Mouse (Mus musculus) C2C12 (cell line): ENCODE data around the gene Ralb. TPM values are rescaled to one million over a fixed set of nuclear protein-coding genes. Genes with fewer than 3 reads are reported as not detected.

Source experiments
- H3K27me3 ChIP-seq: one replicate; pipeline ENCODE4 v1.6.1; 2011; ENCODE audit not compliant: control insufficient read depth, insufficient read depth, insufficient read length
- H3K36me3 ChIP-seq: one replicate; pipeline ENCODE4 v1.6.1; 2011; ENCODE audit not compliant: control insufficient read depth, insufficient read depth
- H3K4me3 ChIP-seq: one replicate; pipeline ENCODE4 v1.5.1; 2011; ENCODE audit warnings: mild to moderate bottlenecking, control low read depth; ENCODE audit not compliant: poor library complexity, insufficient read depth, severe bottlenecking
- H3K79me2 ChIP-seq: one replicate; pipeline ENCODE4 v1.6.1; 2011; ENCODE audit not compliant: control insufficient read depth, insufficient read depth
- H3K79me3 ChIP-seq: one replicate; pipeline ENCODE4 v1.6.1; 2011; ENCODE audit warnings: low read depth, control low read depth
- H3ac ChIP-seq: one replicate; pipeline ENCODE3; 2011; ENCODE audit warnings: low read depth; ENCODE audit not compliant: control insufficient read depth, insufficient read length
- CEBPB ChIP-seq: IDR thresholded peaks from one replicate; pipeline ENCODE4 v1.6.1; 2011; ENCODE audit warnings: low read depth, mild to moderate bottlenecking, control low read depth, moderate library complexity
- CTCF ChIP-seq: IDR thresholded peaks from one replicate; pipeline ENCODE4 v1.5.1; 2011; ENCODE audit not compliant: control insufficient read depth, insufficient read depth, insufficient read length
- FOSL1 ChIP-seq: IDR thresholded peaks from one replicate; pipeline ENCODE4 v1.8.0; 2011; ENCODE audit warnings: mild to moderate bottlenecking, low read length; ENCODE audit not compliant: poor library complexity, insufficient read depth, severe bottlenecking
- MAX ChIP-seq: IDR thresholded peaks from one replicate; pipeline ENCODE4 v1.6.1; 2011; ENCODE audit warnings: mild to moderate bottlenecking, control low read depth
- MYOD1 ChIP-seq: IDR thresholded peaks from one replicate; pipeline ENCODE4 v1.6.1; 2011; ENCODE audit warnings: low read depth; ENCODE audit not compliant: control insufficient read depth, insufficient read length
- MYOG ChIP-seq: IDR thresholded peaks from one replicate; pipeline ENCODE4 v1.6.1; 2011; ENCODE audit not compliant: control insufficient read depth, insufficient read length; ENCODE audit errors: extremely low read depth
- USF1 ChIP-seq: IDR thresholded peaks from one replicate; pipeline ENCODE4 v1.6.1; 2011; ENCODE audit warnings: low read depth, mild to moderate bottlenecking, control low read depth, moderate library complexity
- polyA plus RNA-seq: library from polyadenylated mRNA; unstranded; fragments of >200 nt; fragmentation: generic; extraction: Trizol; gene quantifications from one replicate; pipeline ENCODE4 v1.2.1, GENCODE M21; 2012; ENCODE audit warnings: missing spikeins

Ralb gene
- polyA plus RNA-seq, 1 experiment = 44.4 TPM

DNA sequence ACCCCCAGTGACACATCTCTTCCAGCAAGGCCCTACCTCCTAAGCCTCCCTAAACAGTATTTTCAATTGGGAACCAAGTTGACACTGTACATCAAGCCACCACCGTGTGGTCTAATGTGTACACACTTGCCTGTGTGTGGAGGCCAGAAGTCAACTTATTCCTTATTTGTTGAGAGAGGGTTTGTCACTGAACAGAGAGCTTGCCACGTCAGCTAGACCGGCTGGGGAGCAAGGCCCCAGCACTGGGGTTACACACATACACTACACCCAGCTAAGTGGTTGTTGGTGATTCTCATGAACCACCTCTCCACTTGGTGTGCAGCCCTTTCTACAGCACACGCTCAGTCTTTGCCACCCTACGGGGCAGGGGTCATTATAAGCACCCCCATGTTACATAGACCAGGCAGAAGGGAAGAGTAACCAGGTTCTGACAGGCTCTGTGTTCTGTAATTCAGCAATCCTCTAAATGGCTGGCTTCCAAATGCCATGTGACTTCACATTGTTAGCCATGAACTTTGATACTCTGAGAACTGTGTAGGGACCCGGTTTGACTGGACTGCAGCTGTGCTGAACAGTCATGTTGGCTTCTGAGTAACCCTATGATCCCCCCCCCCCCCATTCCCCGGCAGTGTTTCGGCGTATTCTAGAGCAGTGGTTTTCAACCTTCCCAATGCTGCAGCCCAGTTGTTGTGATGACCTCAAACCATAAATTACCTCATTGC is 36.4 kb upstream of the Ralb start:
- Histone ChIP-seq H3K79me3 (no peaks in the 10 kb centered on the region), H3K4me3 (no peak overlapping the region), H3ac (no peak overlapping the region), H3K36me3 (no peaks in the 10 kb centered on the region), H3K27me3 (no peaks in the 10 kb centered on the region), H3K79me2 (no peaks in the 10 kb centered on the region)
- TF ChIP-seq USF1 (peak; percentile 82), MYOD1 (peak; percentile 92), MAX (no peak)

- TF ChIP-seq MAX (no peak), CEBPB (no peak), CTCF (no peak), FOSL1 (no peak), MYOG (no peak), MYOD1 (no peak), USF1 (no peak)
- H3K36me3 ChIP-seq = no peaks in the 10 kb centered on the region
- H3K79me2 ChIP-seq = no peaks in the 10 kb centered on the region
- H3ac ChIP-seq = no peak overlapping the region
- no peaks in the 10 kb centered on the region for H3K27me3 ChIP-seq
- H3K4me3 ChIP-seq = no peak overlapping the region
- H3K79me3 ChIP-seq = no peaks in the 10 kb centered on the region
These were observed 34.7 kb upstream of the Ralb start for GRCm38 (mm10) chr1:119539252-119539651.

GRCm38 (mm10) chr1:119537651-119538050 is 33.1 kb upstream of the Ralb start:
- TF ChIP-seq MYOD1 (no peak), MYOG (no peak), CEBPB (no peak), MAX (no peak), USF1 (no peak), FOSL1 (no peak), CTCF (no peak)
- Histone ChIP-seq H3K36me3 (no peaks in the 10 kb centered on the region), H3K4me3 (no peak overlapping the region), H3K27me3 (no peaks in the 10 kb centered on the region), H3K79me3 (no peaks in the 10 kb centered on the region), H3K79me2 (no peaks in the 10 kb centered on the region), H3ac (no peak overlapping the region)

- H3K79me3 ChIP-seq = no peaks in the 10 kb centered on the region
- H3K79me2 ChIP-seq = no peaks in the 10 kb centered on the region
- no peaks in the 10 kb centered on the region for H3K27me3 ChIP-seq
- TF ChIP-seq CEBPB (no peak), MYOG (no peak), CTCF (no peak), MAX (no peak), USF1 (no peak), FOSL1 (no peak), MYOD1 (no peak)
- H3ac ChIP-seq = no peak overlapping the region
- no peaks in the 10 kb centered on the region for H3K36me3 ChIP-seq
- no peak overlapping the region for H3K4me3 ChIP-seq
These were observed 31.5 kb upstream of the Ralb start for GRCm38 (mm10) chr1:119536122-119536521.

GRCm38 (mm10) chr1:119534341-119534740 is 29.7 kb upstream of the Ralb start:
- TF ChIP-seq MYOG (no peak), CEBPB (no peak), USF1 (no peak), FOSL1 (no peak), MAX (no peak), MYOD1 (no peak)
- no peaks in the 10 kb centered on the region for H3K36me3 ChIP-seq

More at GRCm38 (mm10) chr1:119534341-119534740, 29.7 kb upstream of the Ralb start:
- H3ac ChIP-seq = no peak overlapping the region
- H3K4me3 ChIP-seq = no peak overlapping the region
- H3K79me2 ChIP-seq = no peaks in the 10 kb centered on the region
- no peaks in the 10 kb centered on the region for H3K27me3 ChIP-seq
- H3K79me3 ChIP-seq = no peaks in the 10 kb centered on the region
